Mouse (Mus musculus): ENCODE data around the gene Gm17949. TPM values are rescaled to one million over a fixed set of nuclear protein-coding genes. Genes with fewer than 3 reads are reported as not detected.

Gene Gm17949
- polyA plus RNA-seq, 1 experiment from 2014 or later = 0.43 TPM

DNA sequence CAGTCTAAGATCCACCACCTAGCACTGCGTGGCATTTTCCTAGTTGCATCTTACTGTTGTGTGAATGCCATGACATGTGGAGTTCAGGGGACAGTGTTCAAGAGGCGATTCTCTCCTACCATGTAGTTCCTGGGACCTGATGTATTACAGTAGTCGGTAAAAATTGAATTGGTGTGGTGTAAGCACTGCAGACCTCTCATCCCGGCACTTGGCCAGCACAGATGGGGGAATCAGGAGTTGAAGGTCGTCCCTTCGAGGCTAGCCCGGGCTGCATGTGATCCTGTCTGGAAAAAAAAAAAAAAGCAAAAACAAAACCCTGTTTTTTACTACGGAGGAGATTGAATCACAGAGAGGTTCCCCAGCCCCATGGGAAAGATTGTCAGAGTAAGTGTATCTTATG lies 16.2 kb upstream of the Gm17949 start:
- Histone ChIP-seq H3K4me2 (no peak overlapping the region), H3K9ac (no peak overlapping the region), H3K9me3 (replicated peaks) (no peaks in the 10 kb centered on the region), H3K4me1 (replicated peaks) (peaks cover 23% of the 10 kb centered on the region), H3K27me3 (replicated peaks) (no peaks in the 10 kb centered on the region), H3K27ac (ENCODE audit: poor library complexity, severe bottlenecking) (no peak overlapping the region), H3K36me3 (peaks cover 65% of the 10 kb centered on the region), H3K4me3 (no peak overlapping the region)
- 86% methylated on average over 8 of the region's 8 CpGs for WGBS
- no peak for ATAC-seq (ENCODE audit: insufficient number of reproducible peaks, low FRiP score)

DNA sequence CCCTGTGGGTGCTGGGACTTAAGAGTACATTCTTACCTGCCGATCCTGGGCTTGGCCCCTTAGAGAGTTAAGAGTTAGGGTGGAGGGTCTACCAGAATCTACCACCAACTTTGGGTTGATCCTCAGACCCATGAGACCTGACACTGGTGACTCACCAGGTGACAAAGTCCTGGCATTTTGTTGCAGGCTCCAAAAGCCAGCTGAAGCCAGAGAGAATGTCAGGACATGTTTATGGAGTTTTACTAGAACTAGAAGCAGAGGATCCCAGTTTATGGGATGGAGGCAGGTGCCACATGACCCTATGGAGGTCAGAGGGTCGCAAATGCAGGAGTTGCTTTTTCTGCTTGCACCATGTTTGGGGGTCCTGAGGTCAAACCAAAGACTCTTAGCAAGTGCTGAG lies 14.8 kb upstream of the Gm17949 start:
- H3K9me3 ChIP-seq (replicated peaks) = no peaks in the 10 kb centered on the region
- ATAC-seq (ENCODE audit: insufficient number of reproducible peaks, low FRiP score) = no peak
- H3K9ac ChIP-seq = peak overlapping the region; percentile 11; the same call in 1 of the 2 replicates
- H3K27me3 ChIP-seq (replicated peaks) = no peaks in the 10 kb centered on the region
- no peak overlapping the region for H3K27ac ChIP-seq (ENCODE audit: poor library complexity, severe bottlenecking)
- H3K4me3 ChIP-seq = no peak overlapping the region
- H3K36me3 ChIP-seq = peaks cover 63% of the 10 kb centered on the region
- WGBS = 50% methylated on average over 2 of the region's 2 CpGs
- peaks cover 30% of the 10 kb centered on the region for H3K4me1 ChIP-seq (replicated peaks)
- H3K4me2 ChIP-seq = no peak overlapping the region

DNA sequence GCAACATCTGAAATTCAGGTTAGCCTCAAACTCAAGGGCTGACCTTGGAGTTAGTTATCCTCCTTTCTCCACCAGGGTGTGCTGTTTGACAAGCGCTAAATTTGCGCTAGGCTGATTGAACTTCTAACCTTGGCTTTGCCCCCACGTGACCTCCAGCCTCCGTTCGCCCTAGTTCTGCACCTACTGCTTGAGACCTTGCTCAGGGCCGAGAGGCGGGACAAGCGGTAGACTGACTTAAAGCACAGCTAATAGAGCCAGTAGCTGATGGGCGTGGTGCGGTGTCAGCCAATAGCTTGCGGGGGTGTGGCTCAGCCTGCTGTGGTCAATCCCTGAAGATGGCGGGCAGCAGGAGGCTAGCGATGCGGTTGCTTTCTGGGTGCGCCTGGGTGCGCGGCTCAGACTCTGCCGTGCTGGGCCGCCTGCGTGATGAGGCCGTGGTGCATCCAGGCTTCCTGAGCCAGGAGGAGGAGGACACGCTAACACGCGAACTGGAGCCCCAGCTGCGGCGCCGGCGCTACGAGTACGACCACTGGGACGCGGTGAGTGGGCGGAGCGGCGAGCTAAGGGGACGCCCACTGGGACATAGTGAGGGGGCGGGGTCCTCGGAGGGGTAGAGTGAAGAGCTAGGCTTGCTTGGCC lies 14.1 kb upstream of the Gm17949 start, which contains the start of gene Alkbh7:
TSS of gene Alkbh7 (plus strand) at position 311 of the 639 bp plus-strand sequence.
- peak; percentile 99 for ATAC-seq (ENCODE audit: insufficient number of reproducible peaks, low FRiP score)
- peaks cover 35% of the 10 kb centered on the region for H3K4me1 ChIP-seq (replicated peaks)
- peak within 1 kb of the TSS; percentile 74 for H3K9ac ChIP-seq
- no peaks in the 10 kb centered on the region for H3K27me3 ChIP-seq (replicated peaks)
- H3K36me3 ChIP-seq = peaks cover 58% of the 10 kb centered on the region
- under 1% methylated on average over 38 of the region's 38 CpGs for WGBS
- no peaks in the 10 kb centered on the region for H3K9me3 ChIP-seq (replicated peaks)
- H3K4me2 ChIP-seq = peak within 1 kb of the TSS; percentile 79
- H3K4me3 ChIP-seq = peak within 1 kb of the TSS; percentile 84
- peak within 1 kb of the TSS; percentile 65; the same call in 1 of the 2 replicates for H3K27ac ChIP-seq (ENCODE audit: poor library complexity, severe bottlenecking)

DNA sequence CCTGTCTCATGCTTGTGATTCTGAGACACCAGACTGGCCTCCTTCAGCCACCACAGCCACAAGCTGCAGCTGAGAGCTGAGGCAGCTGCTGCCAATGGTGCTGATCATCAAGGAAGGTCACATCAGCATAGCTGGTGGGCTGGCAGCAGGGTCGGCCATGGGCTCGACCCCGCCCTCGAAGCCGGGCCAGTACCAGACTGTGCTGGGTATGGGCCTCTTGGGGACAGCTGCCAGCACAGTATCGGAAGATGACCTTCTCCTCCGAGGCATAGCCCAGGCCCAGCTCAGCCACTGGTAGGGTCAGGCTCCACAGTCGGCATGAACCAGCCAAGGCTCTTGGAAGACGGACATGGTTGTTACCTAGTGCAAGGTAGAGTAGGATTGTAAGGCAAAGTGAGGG lies 11.9 kb upstream of the Gm17949 start:
- ATAC-seq (ENCODE audit: insufficient number of reproducible peaks, low FRiP score) = no peak
- Histone ChIP-seq H3K36me3 (peaks cover 57% of the 10 kb centered on the region), H3K4me3 (no peak overlapping the region), H3K27me3 (replicated peaks) (no peaks in the 10 kb centered on the region), H3K9me3 (replicated peaks) (no peaks in the 10 kb centered on the region), H3K4me2 (no peak overlapping the region), H3K9ac (no peak overlapping the region), H3K4me1 (replicated peaks) (peaks cover 40% of the 10 kb centered on the region), H3K27ac (ENCODE audit: poor library complexity, severe bottlenecking) (no peak overlapping the region)
- 89% methylated on average over 9 of the region's 9 CpGs for WGBS

DNA sequence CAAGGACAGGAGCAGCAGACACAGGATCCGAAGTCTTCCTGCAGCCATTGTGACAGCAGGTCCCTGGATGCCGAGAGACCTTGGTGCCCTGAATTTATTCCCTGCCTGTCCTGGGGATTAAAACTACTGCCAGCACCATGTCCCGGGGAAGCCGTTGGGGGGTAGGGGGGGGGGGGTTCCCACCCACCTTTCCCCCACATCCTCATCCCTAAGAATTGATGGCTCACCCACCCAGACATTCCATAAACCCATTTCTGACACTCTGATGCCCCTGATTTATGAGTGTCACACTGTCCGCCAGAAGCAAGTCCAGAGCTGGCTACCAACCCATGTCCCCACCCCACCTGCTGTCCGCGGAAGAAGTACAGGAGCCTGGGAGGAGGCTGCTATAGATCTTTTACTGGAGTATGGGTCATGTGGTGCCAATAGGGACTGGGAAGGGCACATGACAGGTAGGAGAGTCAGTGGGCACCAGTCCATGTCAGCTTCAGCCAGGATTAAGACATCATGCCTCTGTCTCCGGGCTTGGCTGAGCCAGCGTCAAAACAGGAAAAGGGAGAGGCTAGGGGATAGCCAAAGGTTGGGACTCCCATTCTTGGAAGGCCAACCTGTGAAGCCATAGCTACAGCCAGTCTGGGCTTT lies 11.2 kb upstream of the Gm17949 start, which contains the start of gene Pspn:
TSS of gene Pspn (minus strand) at position 51 of the 642 bp plus-strand sequence.
- Histone ChIP-seq H3K36me3 (peaks cover 57% of the 10 kb centered on the region), H3K27me3 (replicated peaks) (no peaks in the 10 kb centered on the region), H3K4me2 (no peak within 1 kb of the TSS), H3K9ac (no peak within 1 kb of the TSS), H3K9me3 (replicated peaks) (no peaks in the 10 kb centered on the region), H3K4me1 (replicated peaks) (peaks cover 40% of the 10 kb centered on the region), H3K27ac (ENCODE audit: poor library complexity, severe bottlenecking) (peak within 1 kb of the TSS; percentile 71; the same call in 1 of the 2 replicates), H3K4me3 (no peak within 1 kb of the TSS)
- 79% methylated on average over 9 of the region's 9 CpGs for WGBS
- ATAC-seq (ENCODE audit: insufficient number of reproducible peaks, low FRiP score) = no peak

DNA sequence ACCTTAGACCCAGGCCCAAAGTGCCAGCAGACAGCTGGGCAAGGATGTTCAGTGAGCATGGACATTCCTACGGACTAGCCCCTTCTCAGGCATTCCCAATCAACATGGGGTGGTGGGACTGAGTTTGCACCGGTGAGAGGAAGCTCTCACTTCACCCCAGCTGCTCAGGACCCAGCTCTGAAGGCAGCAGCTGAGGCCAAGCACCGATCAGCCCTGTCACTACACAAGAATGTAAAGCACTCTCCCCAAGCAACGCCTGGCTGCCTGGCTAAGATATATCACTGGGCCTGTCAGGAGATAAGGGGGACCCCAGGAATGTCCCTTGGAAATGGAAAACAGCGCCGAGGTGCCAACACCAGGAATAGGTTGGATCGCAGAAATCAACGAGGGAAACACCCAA lies 10.0 kb upstream of the Gm17949 start:
- Histone ChIP-seq H3K9me3 (replicated peaks) (no peaks in the 10 kb centered on the region), H3K4me2 (peak overlapping the region; percentile 35), H3K27me3 (replicated peaks) (no peaks in the 10 kb centered on the region), H3K27ac (ENCODE audit: poor library complexity, severe bottlenecking) (peak overlapping the region; percentile 71), H3K4me3 (no peak overlapping the region), H3K4me1 (replicated peaks) (peaks cover 40% of the 10 kb centered on the region), H3K36me3 (peaks cover 57% of the 10 kb centered on the region), H3K9ac (peak overlapping the region; percentile 46; the same call in 1 of the 2 replicates)
- ATAC-seq (ENCODE audit: insufficient number of reproducible peaks, low FRiP score) = no peak
- 20% methylated on average over 8 of the region's 8 CpGs for WGBS

DNA sequence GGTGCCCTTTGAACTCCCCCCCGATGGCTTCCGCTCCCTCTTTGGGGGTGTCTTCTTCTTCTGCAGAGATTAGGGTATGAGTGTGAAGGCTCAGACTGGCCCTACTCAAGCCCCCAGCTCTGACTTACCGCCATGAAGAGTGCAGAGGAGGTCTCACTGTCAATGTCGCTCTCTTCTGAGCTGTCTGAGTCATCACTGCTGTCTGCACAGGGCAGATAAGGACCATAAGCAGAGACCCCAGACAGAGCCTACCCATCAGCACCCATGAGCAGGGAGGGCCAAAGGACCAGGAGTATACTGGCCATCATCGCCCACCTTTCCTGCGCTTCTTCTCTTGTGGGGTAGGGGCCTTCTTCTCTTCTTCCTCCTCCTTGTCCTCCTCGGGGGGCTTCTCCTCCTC lies 7.3 kb upstream of the Gm17949 start:
- Histone ChIP-seq H3K27ac (ENCODE audit: poor library complexity, severe bottlenecking) (no peak overlapping the region), H3K36me3 (peaks cover 73% of the 10 kb centered on the region), H3K27me3 (replicated peaks) (no peaks in the 10 kb centered on the region), H3K4me1 (replicated peaks) (peaks cover 24% of the 10 kb centered on the region), H3K9ac (no peak overlapping the region), H3K9me3 (replicated peaks) (no peaks in the 10 kb centered on the region), H3K4me2 (no peak overlapping the region), H3K4me3 (no peak overlapping the region)
- 72% methylated on average over 7 of the region's 7 CpGs for WGBS
- peak; percentile 67 for ATAC-seq (ENCODE audit: insufficient number of reproducible peaks, low FRiP score)

DNA sequence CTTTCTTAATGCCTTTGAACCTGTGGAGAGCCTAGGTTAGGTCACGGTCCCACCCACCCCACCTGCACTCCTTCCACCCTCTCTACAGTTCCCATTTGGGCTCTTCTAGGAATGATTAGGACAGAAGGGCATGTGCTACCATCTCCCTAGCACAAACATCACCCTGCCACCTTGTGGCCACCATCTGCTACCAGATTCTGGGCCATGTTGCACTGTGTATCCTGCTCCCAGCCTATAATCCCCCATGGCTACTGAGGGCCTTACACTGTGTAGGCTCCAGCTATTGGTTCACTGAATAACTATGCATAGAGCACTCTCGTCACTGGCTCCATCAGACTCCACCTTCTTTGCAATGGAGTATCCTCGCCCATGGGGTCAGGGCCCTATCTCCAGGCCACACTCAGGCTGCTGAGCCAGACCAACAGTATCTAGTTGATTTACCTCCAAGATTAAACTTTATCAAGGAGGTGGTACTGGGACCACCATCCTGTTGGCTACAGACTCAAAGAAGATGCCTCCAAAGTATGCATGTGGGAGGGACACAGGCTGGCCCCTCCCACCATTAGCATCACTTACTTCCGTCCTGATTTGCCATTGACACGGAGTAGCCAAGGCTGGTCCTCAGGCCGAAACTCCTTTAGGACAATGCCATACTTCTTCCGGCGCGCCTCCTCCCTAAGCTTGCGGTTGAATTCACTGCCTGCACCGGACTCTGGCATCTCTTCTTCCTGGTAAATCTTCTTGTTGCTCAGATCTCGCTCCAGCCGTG lies 3.9 kb upstream of the Gm17949 start:
- Histone ChIP-seq H3K9ac (no peak overlapping the region), H3K27me3 (replicated peaks) (no peaks in the 10 kb centered on the region), H3K9me3 (replicated peaks) (no peaks in the 10 kb centered on the region), H3K27ac (ENCODE audit: poor library complexity, severe bottlenecking) (no peak overlapping the region), H3K4me2 (no peak overlapping the region), H3K4me1 (replicated peaks) (peaks cover 20% of the 10 kb centered on the region), H3K36me3 (peaks cover 70% of the 10 kb centered on the region), H3K4me3 (no peak overlapping the region)
- ATAC-seq (ENCODE audit: insufficient number of reproducible peaks, low FRiP score) = no peak
- WGBS = 92% methylated on average over 13 of the region's 13 CpGs

DNA sequence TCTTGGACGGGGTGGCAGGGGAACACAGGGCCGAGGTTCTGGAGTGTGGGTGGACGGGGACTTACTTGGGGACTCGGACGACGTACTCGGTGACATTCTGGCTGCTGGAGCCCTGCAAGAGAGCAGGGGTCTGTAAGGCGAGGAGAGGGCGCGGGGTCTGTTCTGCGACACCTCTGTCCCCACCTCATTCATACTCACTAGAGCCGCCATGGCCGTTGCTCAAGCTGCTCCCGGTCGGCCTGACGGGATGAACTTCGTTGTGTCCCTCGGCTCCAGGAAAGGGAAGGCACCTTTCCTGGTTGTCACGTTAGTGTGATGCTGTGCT lies 396 bp upstream of the Gm17949 start:
- peaks cover 35% of the 10 kb centered on the region for H3K36me3 ChIP-seq
- peak overlapping the region; percentile 75 for H3K27ac ChIP-seq (ENCODE audit: poor library complexity, severe bottlenecking)
- no peaks in the 10 kb centered on the region for H3K27me3 ChIP-seq (replicated peaks)
- peaks cover 15% of the 10 kb centered on the region for H3K4me1 ChIP-seq (replicated peaks)
- WGBS = under 1% methylated on average over 19 of the region's 19 CpGs
- ATAC-seq (ENCODE audit: insufficient number of reproducible peaks, low FRiP score) = peak; percentile 58
- peak overlapping the region; percentile 87 for H3K9ac ChIP-seq
- H3K4me3 ChIP-seq = peak overlapping the region; percentile 86
- no peaks in the 10 kb centered on the region for H3K9me3 ChIP-seq (replicated peaks)
- H3K4me2 ChIP-seq = peak overlapping the region; percentile 93

DNA sequence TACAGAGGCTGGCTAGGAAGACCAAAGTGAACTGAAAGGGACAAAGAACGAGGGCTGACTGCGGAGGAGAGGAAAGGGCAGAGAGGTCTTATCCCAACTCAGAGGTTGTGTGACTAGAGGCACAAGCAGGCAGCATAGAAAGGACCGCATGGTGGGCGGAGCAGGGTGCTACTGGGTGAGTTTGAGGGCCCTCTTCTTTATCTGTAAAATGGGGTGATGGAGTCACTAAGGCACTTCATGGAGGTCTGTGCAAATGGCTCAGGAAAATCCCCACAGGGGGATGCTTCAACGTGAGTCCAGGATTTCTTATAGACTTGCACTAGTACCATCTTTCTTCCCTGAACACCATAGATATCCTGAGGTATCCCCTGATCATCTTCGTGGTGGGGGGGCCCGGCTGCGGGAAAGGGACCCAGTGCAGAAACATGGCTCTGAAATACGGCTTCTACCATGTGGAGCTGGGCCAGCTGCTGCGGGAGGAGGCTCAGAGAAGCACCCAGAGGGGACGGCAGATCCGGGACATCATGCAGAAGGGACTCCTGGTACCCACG lies 1.1 kb downstream of the Gm17949 start:
- no peak overlapping the region; the same call in 1 of the 2 replicates for H3K27ac ChIP-seq (ENCODE audit: poor library complexity, severe bottlenecking)
- ATAC-seq (ENCODE audit: insufficient number of reproducible peaks, low FRiP score) = no peak
- H3K4me3 ChIP-seq = peak overlapping the region; percentile 86
- H3K27me3 ChIP-seq (replicated peaks) = no peaks in the 10 kb centered on the region
- WGBS = 69% methylated on average over 13 of the region's 13 CpGs
- peaks cover 21% of the 10 kb centered on the region for H3K36me3 ChIP-seq
- H3K9me3 ChIP-seq (replicated peaks) = no peaks in the 10 kb centered on the region
- H3K4me2 ChIP-seq = peak overlapping the region; percentile 93
- H3K4me1 ChIP-seq (replicated peaks) = peaks cover 15% of the 10 kb centered on the region
- peak overlapping the region; percentile 84; the same call in 1 of the 2 replicates for H3K9ac ChIP-seq

DNA sequence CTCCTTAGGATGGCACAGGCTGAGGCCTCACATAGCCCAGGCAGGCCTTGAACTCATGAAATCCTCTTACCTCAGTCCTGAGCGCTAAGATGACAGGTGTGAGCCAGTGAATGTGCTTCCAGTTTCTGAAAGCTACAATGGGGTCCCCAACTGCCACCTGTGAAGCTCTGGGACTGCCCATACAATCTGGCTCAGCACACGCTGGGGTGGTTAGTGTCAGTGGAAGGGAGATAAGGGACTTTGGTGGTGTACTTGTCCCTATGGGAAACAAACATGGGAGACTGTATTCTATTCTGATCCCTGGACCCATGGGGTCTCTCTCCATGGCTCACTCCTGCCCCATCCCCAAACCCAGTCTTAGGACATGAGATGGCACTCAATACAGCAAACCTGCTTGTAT lies 8.4 kb downstream of the Gm17949 start:
- Histone ChIP-seq H3K27me3 (replicated peaks) (no peaks in the 10 kb centered on the region), H3K9ac (no peak overlapping the region), H3K27ac (ENCODE audit: poor library complexity, severe bottlenecking) (no peak overlapping the region), H3K4me2 (no peak overlapping the region), H3K4me1 (replicated peaks) (no peaks in the 10 kb centered on the region), H3K9me3 (replicated peaks) (no peaks in the 10 kb centered on the region), H3K4me3 (no peak overlapping the region), H3K36me3 (peaks cover 52% of the 10 kb centered on the region)
- ATAC-seq (ENCODE audit: insufficient number of reproducible peaks, low FRiP score) = no peak
- 78% methylated on average over 2 of the region's 2 CpGs for WGBS
